Mouse (Mus musculus): ENCODE measurements around the gene Mthfd2.

- TF ChIP-seq CTCF (IDR thresholded peaks at IDR 0.05; ENCODE audit: extremely low read depth, insufficient read depth, low read length) (no peak), POLR2A (IDR thresholded peaks at IDR 0.05; ENCODE audit: extremely low read depth, insufficient read depth, low read length) (no peak)
Observed at GRCm38 (mm10) chr6:83357436-83357835, 31.7 kb upstream of the Mthfd2 start.

Measured in cortical plate, adult 2 months (tissue).